Mouse (Mus musculus) hindbrain, embryonic 11.5 days (tissue): ENCODE data around the gene Arl10. TPM values are rescaled to one million over a fixed set of nuclear protein-coding genes. Genes with fewer than 3 reads are reported as not detected.

Experiments used
- ATAC-seq: fragments of 200-750 bp; cut with Nextera tagmentation; 2 replicates; pipeline ENCODE4 v1.8.0; 2017; ENCODE audit warnings: mild to moderate bottlenecking, moderate TSS enrichment, moderate library complexity; ENCODE audit not compliant: low FRiP score
- DNase-seq: peaks from one replicate; pipeline ENCODE4 v3.0.0-alpha.2; 2015; ENCODE audit warnings: low spot score
- H3K27ac ChIP-seq: fragments of 300-500 bp; sonication (generic); 2 replicates; pipeline ENCODE4 v1.5.1; 2014; ENCODE audit warnings: mild to moderate bottlenecking, low read depth, low read length
- H3K27me3 ChIP-seq: fragments of 300-500 bp; sonication (generic); 2 replicates; pipeline ENCODE4 v1.6.1; 2014; ENCODE audit warnings: mild to moderate bottlenecking, low read length, moderate library complexity, mixed read lengths; ENCODE audit not compliant: control insufficient read depth, insufficient read depth
- H3K36me3 ChIP-seq: fragments of 300-500 bp; sonication (generic); 2 replicates; pipeline ENCODE4 v1.6.1; 2014; ENCODE audit warnings: mild to moderate bottlenecking, low read length, moderate library complexity, mixed read lengths; ENCODE audit not compliant: control insufficient read depth, insufficient read depth
- H3K4me1 ChIP-seq: fragments of 300-500 bp; sonication (generic); replicated peaks from 2 replicates; pipeline ENCODE4 v1.6.1; 2014; ENCODE audit warnings: low read length, mixed read lengths; ENCODE audit not compliant: control insufficient read depth, insufficient read depth
- H3K4me2 ChIP-seq: fragments of 300-500 bp; sonication (generic); replicated peaks from 2 replicates; pipeline ENCODE4 v1.6.1; 2014; ENCODE audit warnings: mild to moderate bottlenecking, low read depth, low read length
- H3K4me3 ChIP-seq: fragments of 300-500 bp; sonication (generic); 2 replicates; pipeline ENCODE4 v1.5.1; 2014; ENCODE audit warnings: low read depth, low read length
- H3K9ac ChIP-seq: fragments of 300-500 bp; sonication (generic); 2 replicates; pipeline ENCODE4 v1.6.1; 2014; ENCODE audit warnings: low read depth, low read length
- H3K9me3 ChIP-seq: fragments of 300-500 bp; sonication (generic); 2 replicates; pipeline ENCODE4 v1.6.1; 2016; ENCODE audit warnings: low read length; ENCODE audit not compliant: control insufficient read depth
- WGBS: fragments of 180-500 bp; shearing (Covaris S2); extraction: QIAGEN DNeasy Blood & Tissue Kit; methylation state at CpG from one replicate; pipeline ENCODE4 v1.1.7; 2014; 5-methylcytosine and 5-hydroxymethylcytosine counted together
- polyA plus RNA-seq: library from polyadenylated mRNA; unstranded; fragments of >200 nt; fragmentation: Nextera tagmentation; extraction: Ambion mirVana; gene quantifications from 2 replicates; pipeline ENCODE4 v1.2.1, GENCODE M21; 2014

The Arl10 gene
- polyA plus RNA-seq, 1 experiment from 2014 or later = 39.1 TPM

DNA sequence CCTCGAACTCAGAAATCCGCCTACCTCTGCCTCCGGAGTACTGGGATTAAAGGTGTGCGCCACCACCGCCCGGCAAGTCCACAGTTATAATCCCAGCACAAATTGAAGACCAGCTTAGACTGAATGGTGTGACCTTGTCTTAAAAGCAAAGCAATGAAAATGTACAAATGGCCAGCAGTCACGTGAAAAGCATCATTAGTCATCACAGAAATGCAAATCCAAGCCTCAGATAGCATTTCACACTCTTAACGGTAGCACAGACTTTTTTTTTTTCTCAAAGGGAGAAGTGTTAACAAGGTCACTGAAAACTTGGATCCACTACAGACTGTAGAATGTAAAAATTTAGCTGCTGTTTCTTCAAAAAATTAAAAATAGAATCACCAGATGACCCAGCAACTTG is 41.5 kb downstream of the Arl10 start:
- H3K27me3 ChIP-seq = no peaks in the 10 kb centered on the region
- 83% methylated on average over 8 of the region's 8 CpGs for WGBS
- no peak overlapping the region for H3K27ac ChIP-seq
- no peak overlapping the region for H3K4me2 ChIP-seq
- H3K36me3 ChIP-seq = no peaks in the 10 kb centered on the region
- no peak overlapping the region for H3K9ac ChIP-seq
- H3K4me3 ChIP-seq = no peak overlapping the region
- H3K9me3 ChIP-seq = no peaks in the 10 kb centered on the region
- H3K4me1 ChIP-seq = no peaks in the 10 kb centered on the region
- DNase-seq (no peak), ATAC-seq (no peak)

DNA sequence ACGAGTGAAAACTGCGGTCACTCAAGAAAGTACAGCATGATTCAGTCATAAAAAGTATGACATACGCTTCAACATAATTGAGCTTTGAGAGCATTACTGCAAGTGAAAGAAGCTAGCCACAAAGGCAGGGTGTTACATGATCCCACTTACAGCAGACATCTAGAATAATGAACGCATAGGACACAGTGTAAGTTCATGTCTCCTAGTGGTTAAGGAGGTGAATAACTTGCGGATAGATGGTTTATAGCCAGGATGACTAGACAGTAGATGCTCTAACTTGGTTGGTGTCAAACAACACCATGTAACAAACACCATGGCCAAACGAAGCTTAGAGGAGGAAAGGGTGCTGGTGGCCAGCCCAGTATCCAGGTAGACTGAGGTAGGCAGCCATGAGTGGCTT is 42.2 kb downstream of the Arl10 start:
- no peaks in the 10 kb centered on the region for H3K27me3 ChIP-seq
- ATAC-seq = no peak
- no peak overlapping the region for H3K9ac ChIP-seq
- no peak for DNase-seq
- no peak overlapping the region for H3K27ac ChIP-seq
- no peaks in the 10 kb centered on the region for H3K36me3 ChIP-seq
- H3K4me3 ChIP-seq = no peak overlapping the region
- 70% methylated on average over 6 of the region's 6 CpGs for WGBS
- H3K9me3 ChIP-seq = no peaks in the 10 kb centered on the region
- H3K4me1 ChIP-seq = no peaks in the 10 kb centered on the region
- no peak overlapping the region for H3K4me2 ChIP-seq

DNA sequence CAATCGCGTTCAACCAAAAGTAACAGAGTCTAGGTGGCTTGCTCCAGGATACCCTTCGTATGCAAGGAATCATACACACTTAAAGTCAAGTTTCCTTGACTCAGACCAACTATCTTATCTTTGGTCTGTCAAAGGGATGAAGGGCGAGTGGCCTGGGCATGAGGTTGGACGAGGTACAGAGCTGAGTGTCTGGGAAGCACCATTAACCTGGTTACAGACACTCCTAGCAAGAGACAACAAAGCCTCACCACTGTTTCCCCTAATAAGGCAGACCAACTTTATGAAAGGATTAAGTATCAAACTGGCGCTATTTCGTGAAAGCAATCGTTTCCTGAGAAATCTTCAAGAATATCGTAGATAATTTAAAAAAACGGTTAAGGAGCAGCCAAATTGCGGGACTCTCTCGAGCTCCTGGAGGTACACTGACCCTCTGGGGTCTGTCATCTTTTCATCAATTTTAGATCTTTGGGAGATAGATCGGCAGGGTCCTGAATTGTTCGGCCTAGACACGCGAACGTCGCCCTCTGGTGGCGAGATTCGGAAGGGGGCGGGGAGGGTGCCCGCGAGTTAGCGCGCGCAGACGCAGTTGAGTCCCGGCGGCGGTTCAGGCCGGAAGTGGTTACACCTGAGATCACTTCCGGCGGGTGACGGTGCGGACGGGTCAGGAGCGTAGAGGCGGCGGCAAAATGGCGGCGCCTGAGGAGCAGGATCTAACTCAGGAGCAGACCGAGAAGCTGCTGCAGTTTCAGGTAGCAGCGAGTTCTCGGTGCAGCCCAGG is 46.5 kb downstream of the Arl10 start, which contains the start of gene Faf2:
TSS of gene Faf2 (plus strand) at position 630 of the 778 bp plus-strand sequence.
- DNase-seq (peak; percentile 99), ATAC-seq (peak; percentile 97)
- Histone ChIP-seq H3K4me3 (peak within 1 kb of the TSS; percentile 97), H3K27me3 (no peaks in the 10 kb centered on the region), H3K27ac (peak within 1 kb of the TSS; percentile 70), H3K9ac (peak within 1 kb of the TSS; percentile 96), H3K4me2 (peak within 1 kb of the TSS; percentile 66), H3K36me3 (no peaks in the 10 kb centered on the region), H3K4me1 (no peaks in the 10 kb centered on the region; the same call in 1 of the 2 replicates), H3K9me3 (no peaks in the 10 kb centered on the region)
- WGBS = 12% methylated on average over 44 of the region's 44 CpGs

DNA sequence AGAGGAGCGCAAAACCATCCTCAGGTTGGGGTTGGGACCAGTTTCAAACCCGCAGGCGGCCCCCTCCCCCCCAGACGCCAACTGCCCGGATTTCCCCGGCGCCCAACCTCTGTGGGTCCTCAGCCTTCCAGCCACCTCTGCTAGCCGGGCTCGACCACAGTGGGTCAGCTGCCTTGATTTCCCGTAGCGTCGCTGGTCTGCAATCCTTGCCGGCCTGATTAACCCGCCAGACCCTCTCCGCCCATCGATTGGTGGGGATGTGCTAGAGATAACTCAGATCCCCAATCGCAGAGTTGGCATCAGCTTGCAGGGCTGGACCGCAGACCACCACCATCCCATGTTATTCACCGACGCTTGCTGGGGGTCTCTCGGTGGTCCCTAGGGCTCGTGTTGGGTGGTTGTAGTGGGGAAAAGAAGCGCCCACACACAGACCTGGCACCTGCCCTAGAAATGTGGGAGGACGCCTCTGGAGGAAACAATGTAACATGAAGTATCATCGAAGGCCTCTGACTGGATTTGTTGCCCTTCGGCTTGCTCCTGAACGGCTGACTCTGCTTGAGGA is 47.2 kb downstream of the Arl10 start:
- no peaks in the 10 kb centered on the region; the same call in 1 of the 2 replicates for H3K4me1 ChIP-seq
- DNase-seq = no peak
- H3K36me3 ChIP-seq = no peaks in the 10 kb centered on the region
- peak overlapping the region; percentile 96 for H3K9ac ChIP-seq
- no peak; the same call in none of the 2 replicates for ATAC-seq
- H3K27me3 ChIP-seq = no peaks in the 10 kb centered on the region
- no peaks in the 10 kb centered on the region for H3K9me3 ChIP-seq
- peak overlapping the region; percentile 97 for H3K4me3 ChIP-seq
- peak overlapping the region; percentile 66 for H3K4me2 ChIP-seq
- WGBS = 2% methylated on average over 27 of the region's 27 CpGs
- peak overlapping the region; percentile 70 for H3K27ac ChIP-seq

DNA sequence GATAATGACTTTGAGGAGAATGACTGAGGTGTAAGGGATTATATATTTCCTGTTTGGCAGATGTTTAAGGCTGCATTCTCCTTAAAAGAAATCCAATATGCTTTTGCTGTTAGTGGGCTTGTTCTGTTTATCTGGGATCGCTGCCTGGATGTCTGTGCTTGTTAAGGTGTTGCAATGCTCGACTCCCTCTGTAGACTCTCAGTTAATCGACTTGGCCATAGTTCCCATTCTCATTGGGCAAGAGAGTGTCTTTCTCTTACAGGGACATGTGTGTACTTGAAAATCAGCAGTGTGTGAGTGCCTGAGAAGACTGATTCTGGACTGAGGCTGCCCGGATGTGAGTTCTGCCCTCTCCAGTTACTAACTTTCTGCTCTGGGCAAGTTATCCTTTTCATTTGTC is 54.3 kb downstream of the Arl10 start:
- no peaks in the 10 kb centered on the region for H3K36me3 ChIP-seq
- H3K27me3 ChIP-seq = no peaks in the 10 kb centered on the region
- H3K27ac ChIP-seq = no peak overlapping the region
- H3K9ac ChIP-seq = no peak overlapping the region
- ATAC-seq (no peak), DNase-seq (no peak)
- 93% methylated on average over 4 of the region's 4 CpGs for WGBS
- no peaks in the 10 kb centered on the region for H3K9me3 ChIP-seq
- no peaks in the 10 kb centered on the region for H3K4me1 ChIP-seq
- H3K4me2 ChIP-seq = no peak overlapping the region
- H3K4me3 ChIP-seq = no peak overlapping the region

Other genes starting within 250 kb of the Arl10 start
- 12.7 and 13.0 TPM in 2 replicates for gene Cplx2, start 203.7 kb upstream of the Arl10 start, polyA plus RNA-seq
- 142 and 143 TPM in 2 replicates for gene Thoc3, start 106.2 kb upstream of the Arl10 start, polyA plus RNA-seq
- 19.7 TPM in 2 replicates for gene Simc1, start 71.2 kb upstream of the Arl10 start, polyA plus RNA-seq
- 262 and 268 TPM in 2 replicates for gene 4833439L19Rik, start 9.6 kb upstream of the Arl10 start, polyA plus RNA-seq
- 62.5 and 63.0 TPM in 2 replicates for gene Nop16, start 15.1 kb downstream of the Arl10 start, polyA plus RNA-seq
- gene Higd2a, start 15.2 kb downstream of the Arl10 start, polyA plus RNA-seq = 166 and 167 TPM in 2 replicates
- 32.3 and 36.8 TPM in 2 replicates for gene Cltb, start 36.3 kb downstream of the Arl10 start, polyA plus RNA-seq
- 94.5 and 116 TPM in 2 replicates for gene Faf2, start 46.8 kb downstream of the Arl10 start, polyA plus RNA-seq
- 99.1 and 115 TPM in 2 replicates for gene Rnf44, start 118.9 kb downstream of the Arl10 start, polyA plus RNA-seq
- gene Cdhr2, start 126.4 kb downstream of the Arl10 start, polyA plus RNA-seq = not detected in 2 replicates
- 7.5 and 11.2 TPM in 2 replicates for gene Gprin1, start 174.9 kb downstream of the Arl10 start, polyA plus RNA-seq
- 2.3 and 2.5 TPM in 2 replicates for gene Sncb, start 191.6 kb downstream of the Arl10 start, polyA plus RNA-seq
- gene Eif4e1b, start 209.0 kb downstream of the Arl10 start, polyA plus RNA-seq = not detected in 2 replicates
- gene Tspan17, start 214.4 kb downstream of the Arl10 start, polyA plus RNA-seq = 12.0 and 13.2 TPM in 2 replicates